Mouse (Mus musculus) midbrain, embryonic 16.5 days (tissue): ENCODE measurements at regions not wholly inside any gene's neighbourhood (a gene's known extent, or its start where the extent isn't known, plus 50 kb on each side); places are given as distances from the start of the nearest gene placed in this dataset.
"Not testable (repeated sequence)": the region's sequence is repeated elsewhere in the genome, so short reads cannot be mapped to it uniquely, and the experiment has no call there.

ENCODE experiments used
- ATAC-seq: fragments of 200-750 bp; cut with Nextera tagmentation; 2 replicates; pipeline ENCODE4 v1.8.0; 2017; ENCODE audit warnings: moderate TSS enrichment
- H3K27ac ChIP-seq: fragments of 300-500 bp; sonication (generic); 2 replicates; pipeline ENCODE4 v1.5.1; 2014; ENCODE audit warnings: mild to moderate bottlenecking, low read length, mixed read lengths
- H3K27me3 ChIP-seq: fragments of 300-500 bp; sonication (generic); 2 replicates; pipeline ENCODE4 v1.6.1; 2014; ENCODE audit warnings: low read depth, low read length, mixed read lengths; ENCODE audit not compliant: control insufficient read depth, insufficient read depth
- H3K36me3 ChIP-seq: fragments of 300-500 bp; sonication (generic); 2 replicates; pipeline ENCODE4 v1.6.1; 2014; ENCODE audit warnings: mild to moderate bottlenecking, low read length, moderate library complexity, mixed read lengths; ENCODE audit not compliant: control insufficient read depth, insufficient read depth
- H3K4me1 ChIP-seq: fragments of 300-500 bp; sonication (generic); 2 replicates; pipeline ENCODE4 v1.6.1; 2014; ENCODE audit warnings: mild to moderate bottlenecking, low read length, mixed read lengths; ENCODE audit not compliant: control insufficient read depth, insufficient read depth
- H3K4me2 ChIP-seq: fragments of 300-500 bp; sonication (generic); 2 replicates; pipeline ENCODE4 v1.6.1; 2014; ENCODE audit warnings: mild to moderate bottlenecking, low read length, mixed read lengths
- H3K4me3 ChIP-seq: fragments of 300-500 bp; sonication (generic); 2 replicates; pipeline ENCODE4 v1.5.1; 2014; ENCODE audit warnings: low read depth, mild to moderate bottlenecking, low read length, moderate library complexity, mixed read lengths
- H3K9ac ChIP-seq: fragments of 300-500 bp; sonication (generic); 2 replicates; pipeline ENCODE4 v1.6.1; 2014; ENCODE audit warnings: low read depth, low read length, mixed read lengths
- H3K9me3 ChIP-seq: fragments of 300-500 bp; sonication (generic); replicated peaks from 2 replicates; pipeline ENCODE4 v1.6.1; 2014; ENCODE audit warnings: mild to moderate bottlenecking, low read length, mixed read lengths; ENCODE audit not compliant: control insufficient read depth, poor library complexity, severe bottlenecking
- WGBS: fragments of 180-500 bp; shearing (Covaris S2); extraction: QIAGEN DNeasy Blood & Tissue Kit; methylation state at CpG from one replicate; pipeline ENCODE4 v1.1.7; 2014; 5-methylcytosine and 5-hydroxymethylcytosine counted together

- Histone ChIP-seq H3K27me3 (no peaks in the 10 kb centered on the region), H3K9me3 (0 out of 2 replicates have a peak, but pooled peaks cover 2% of the 10 kb centered on the region), H3K4me3 (peak overlapping the region; percentile 30), H3K4me1 (no peaks in the 10 kb centered on the region), H3K36me3 (no peaks in the 10 kb centered on the region), H3K27ac (peak overlapping the region; percentile 65; the same call in 1 of the 2 replicates), H3K9ac (no peak overlapping the region), H3K4me2 (peak overlapping the region; percentile 12; the same call in 1 of the 2 replicates)
- no peak for ATAC-seq
These were observed 731.2 kb upstream of the Ndn start for GRCm38 (mm10) chr7:61615156-61615555.

- H3K36me3 ChIP-seq = no peaks in the 10 kb centered on the region
- no peak overlapping the region for H3K4me2 ChIP-seq
- ATAC-seq = no peak
- WGBS = 78% methylated on average over 4 of the region's 4 CpGs
- no peak overlapping the region for H3K4me3 ChIP-seq
- no peaks in the 10 kb centered on the region for H3K27me3 ChIP-seq
- no peak overlapping the region for H3K9ac ChIP-seq
- H3K9me3 ChIP-seq = no peaks in the 10 kb centered on the region; the same call in 1 of the 2 replicates
- H3K4me1 ChIP-seq = no peaks in the 10 kb centered on the region
- no peak overlapping the region for H3K27ac ChIP-seq
These were observed 701.4 kb upstream of the Ndn start for GRCm38 (mm10) chr7:61644893-61645545.

- WGBS = 92% methylated on average over 3 of the region's 3 CpGs
These were observed 688.3 kb upstream of the Ndn start for GRCm38 (mm10) chr7:61658086-61658485.

GRCm38 (mm10) chr7:61683080-61683479, 663.3 kb upstream of the Ndn start:
- no peak for ATAC-seq
- Histone ChIP-seq H3K4me1 (no peaks in the 10 kb centered on the region), H3K27ac (no peak overlapping the region; the same call in 1 of the 2 replicates), H3K27me3 (no peaks in the 10 kb centered on the region), H3K4me3 (no peak overlapping the region), H3K36me3 (no peaks in the 10 kb centered on the region), H3K9me3 (no peaks in the 10 kb centered on the region), H3K9ac (no peak overlapping the region), H3K4me2 (no peak overlapping the region)
- 83% methylated on average over 1 of the region's 1 CpGs for WGBS

More at GRCm38 (mm10) chr7:61658086-61658485, 688.3 kb upstream of the Ndn start:
- no peaks in the 10 kb centered on the region for H3K36me3 ChIP-seq
- H3K27ac ChIP-seq = no peak overlapping the region
- H3K4me2 ChIP-seq = no peak overlapping the region
- H3K9me3 ChIP-seq = peaks cover 11% of the 10 kb centered on the region
- H3K27me3 ChIP-seq = no peaks in the 10 kb centered on the region
- no peak overlapping the region for H3K9ac ChIP-seq
- no peak for ATAC-seq
- H3K4me3 ChIP-seq = no peak overlapping the region
- H3K4me1 ChIP-seq = no peaks in the 10 kb centered on the region

- no peak overlapping the region for H3K4me3 ChIP-seq
- no peak for ATAC-seq
- H3K27ac ChIP-seq = no peak overlapping the region
- no peaks in the 10 kb centered on the region for H3K9me3 ChIP-seq
- 75% methylated on average over 5 of the region's 5 CpGs for WGBS
- H3K36me3 ChIP-seq = no peaks in the 10 kb centered on the region
- H3K4me1 ChIP-seq = no peaks in the 10 kb centered on the region
- H3K9ac ChIP-seq = no peak overlapping the region
- no peak overlapping the region for H3K4me2 ChIP-seq
- no peaks in the 10 kb centered on the region for H3K27me3 ChIP-seq
These were observed 661.2 kb upstream of the Ndn start for GRCm38 (mm10) chr7:61685052-61685655.

- peak; percentile 51; the same call in 1 of the 2 replicates for ATAC-seq
- no peaks in the 10 kb centered on the region for H3K27me3 ChIP-seq
- H3K4me3 ChIP-seq = no peak overlapping the region
- no peaks in the 10 kb centered on the region for H3K4me1 ChIP-seq
- no peak overlapping the region for H3K9ac ChIP-seq
- no peaks in the 10 kb centered on the region for H3K36me3 ChIP-seq
- no peak overlapping the region for H3K4me2 ChIP-seq
- no peaks in the 10 kb centered on the region for H3K9me3 ChIP-seq
- peak overlapping the region; percentile 38; the same call in 1 of the 2 replicates for H3K27ac ChIP-seq
These were observed 620.2 kb upstream of the Ndn start for GRCm38 (mm10) chr7:61726149-61726548.

GRCm38 (mm10) chr7:61737511-61737910, 608.9 kb upstream of the Ndn start:
- Histone ChIP-seq H3K36me3 (no peaks in the 10 kb centered on the region), H3K27ac (no peak overlapping the region), H3K9ac (no peak overlapping the region), H3K4me3 (no peak overlapping the region), H3K4me2 (no peak overlapping the region), H3K9me3 (no peaks in the 10 kb centered on the region), H3K27me3 (no peaks in the 10 kb centered on the region), H3K4me1 (no peaks in the 10 kb centered on the region)
- no peak for ATAC-seq
- 65% methylated on average over 1 of the region's 1 CpGs for WGBS

GRCm38 (mm10) chr7:61739336-61739735, 607.0 kb upstream of the Ndn start:
- not testable (repeated sequence) for H3K4me1 ChIP-seq, H3K27ac ChIP-seq, ATAC-seq, H3K4me2 ChIP-seq, H3K27me3 ChIP-seq, H3K36me3 ChIP-seq, H3K4me3 ChIP-seq, H3K9me3 ChIP-seq, H3K9ac ChIP-seq
- no CpG with 5 or more reads among the region's 1 CpGs for WGBS

GRCm38 (mm10) chr7:61769826-61770225, 576.5 kb upstream of the Ndn start:
- Histone ChIP-seq H3K4me3 (no peak overlapping the region), H3K4me2 (no peak overlapping the region), H3K27ac (no peak overlapping the region), H3K9me3 (peaks cover 5% of the 10 kb centered on the region; the same call in 1 of the 2 replicates), H3K9ac (no peak overlapping the region), H3K27me3 (no peaks in the 10 kb centered on the region), H3K36me3 (0 out of 2 replicates have a peak, but pooled peaks cover 5% of the 10 kb centered on the region), H3K4me1 (no peaks in the 10 kb centered on the region)
- ATAC-seq = no peak
